Mouse (Mus musculus) adrenal gland, postnatal 4 days (tissue): Measurements from ENCODE around the gene Abcc3. TPM values are rescaled to one million over a fixed set of nuclear protein-coding genes. Genes with fewer than 3 reads are reported as not detected.

Source experiments
- total RNA-seq, 2 experiments: library from RNA; stranded (reverse); gene quantifications; 2 replicates each; pipeline ENCODE4 v1.2.3; 2021

Abcc3 gene
- total RNA-seq, 2 experiments from 2014 or later: 7.9 to 11.7 TPM

Other genes starting within 250 kb of the Abcc3 start
- gene Tob1, start 181.5 kb downstream of the Abcc3 start, total RNA-seq: 100 to 1,000 TPM; 117 to 126 TPM
- 1 to 10 TPM; 1.3 to 1.5 TPM for gene Wfikkn2, start 147.0 kb downstream of the Abcc3 start, total RNA-seq
- not detected for gene Gm21885, start 111.1 kb downstream of the Abcc3 start, total RNA-seq
- 100 to 1,000 TPM in 1 of 2 experiments, 10 to 100 TPM in 1; 92.6 to 110 TPM for gene Luc7l3, start 71.0 kb downstream of the Abcc3 start, total RNA-seq
- gene Ankrd40, start 65.0 kb downstream of the Abcc3 start, total RNA-seq: 100 to 1,000 TPM; 108 to 114 TPM
- gene Cacna1g, start 81.2 kb upstream of the Abcc3 start, total RNA-seq: 10 to 100 TPM in 1 of 2 experiments, 1 to 10 TPM in 1; 8.7 to 12.0 TPM
- gene Spata20, start 93.2 kb upstream of the Abcc3 start, total RNA-seq: under 1 TPM in 1 of 2 experiments, not detected in 1; 0.11 TPM
- 10 to 100 TPM; 10.3 to 13.2 TPM for gene Epn3, start 107.0 kb upstream of the Abcc3 start, total RNA-seq
- gene Mycbpap, start 128.7 kb upstream of the Abcc3 start, total RNA-seq: 10 to 100 TPM in 1 of 2 experiments, 1 to 10 TPM in 1; 4.9 to 12.7 TPM
- 10 to 100 TPM; 14.5 to 15.3 TPM for gene Rsad1, start 156.3 kb upstream of the Abcc3 start, total RNA-seq
- gene Chad, start 172.1 kb upstream of the Abcc3 start, total RNA-seq: under 1 TPM; 0.45 to 0.90 TPM
- 10 to 100 TPM; 59.1 to 67.3 TPM for gene Acsf2, start 208.9 kb upstream of the Abcc3 start, total RNA-seq
- gene Lrrc59, start 236.8 kb upstream of the Abcc3 start, total RNA-seq: 100 to 1,000 TPM; 122 to 126 TPM